Mouse (Mus musculus) hindbrain, embryonic 11.5 days (tissue): ENCODE data around the gene Apela. TPM values are rescaled to one million over a fixed set of nuclear protein-coding genes. Genes with fewer than 3 reads are reported as not detected.

Experiments used
- ATAC-seq: fragments of 200-750 bp; cut with Nextera tagmentation; 2 replicates; pipeline ENCODE4 v1.8.0; 2017; ENCODE audit warnings: mild to moderate bottlenecking, moderate TSS enrichment, moderate library complexity; ENCODE audit not compliant: low FRiP score
- DNase-seq: peaks from one replicate; pipeline ENCODE4 v3.0.0-alpha.2; 2015; ENCODE audit warnings: low spot score
- H3K27ac ChIP-seq: fragments of 300-500 bp; sonication (generic); 2 replicates; pipeline ENCODE4 v1.5.1; 2014; ENCODE audit warnings: mild to moderate bottlenecking, low read depth, low read length
- H3K27me3 ChIP-seq: fragments of 300-500 bp; sonication (generic); 2 replicates; pipeline ENCODE4 v1.6.1; 2014; ENCODE audit warnings: mild to moderate bottlenecking, low read length, moderate library complexity, mixed read lengths; ENCODE audit not compliant: control insufficient read depth, insufficient read depth
- H3K36me3 ChIP-seq: fragments of 300-500 bp; sonication (generic); 2 replicates; pipeline ENCODE4 v1.6.1; 2014; ENCODE audit warnings: mild to moderate bottlenecking, low read length, moderate library complexity, mixed read lengths; ENCODE audit not compliant: control insufficient read depth, insufficient read depth
- H3K4me1 ChIP-seq: fragments of 300-500 bp; sonication (generic); replicated peaks from 2 replicates; pipeline ENCODE4 v1.6.1; 2014; ENCODE audit warnings: low read length, mixed read lengths; ENCODE audit not compliant: control insufficient read depth, insufficient read depth
- H3K4me2 ChIP-seq: fragments of 300-500 bp; sonication (generic); replicated peaks from 2 replicates; pipeline ENCODE4 v1.6.1; 2014; ENCODE audit warnings: mild to moderate bottlenecking, low read depth, low read length
- H3K4me3 ChIP-seq: fragments of 300-500 bp; sonication (generic); 2 replicates; pipeline ENCODE4 v1.5.1; 2014; ENCODE audit warnings: low read depth, low read length
- H3K9ac ChIP-seq: fragments of 300-500 bp; sonication (generic); 2 replicates; pipeline ENCODE4 v1.6.1; 2014; ENCODE audit warnings: low read depth, low read length
- H3K9me3 ChIP-seq: fragments of 300-500 bp; sonication (generic); 2 replicates; pipeline ENCODE4 v1.6.1; 2016; ENCODE audit warnings: low read length; ENCODE audit not compliant: control insufficient read depth
- whole genome bisulfite sequencing: fragments of 180-500 bp; shearing (Covaris S2); extraction: QIAGEN DNeasy Blood & Tissue Kit; methylation state at CpG from one replicate; pipeline ENCODE4 v1.1.7; 2014; 5-methylcytosine and 5-hydroxymethylcytosine counted together
- polyA plus RNA-seq: library from polyadenylated mRNA; unstranded; fragments of >200 nt; fragmentation: Nextera tagmentation; extraction: Ambion mirVana; gene quantifications from 2 replicates; pipeline ENCODE4 v1.2.1, GENCODE M21; 2014

The Apela gene
- polyA plus RNA-seq, 1 experiment from 2014 or later, result 3.5 TPM

DNA sequence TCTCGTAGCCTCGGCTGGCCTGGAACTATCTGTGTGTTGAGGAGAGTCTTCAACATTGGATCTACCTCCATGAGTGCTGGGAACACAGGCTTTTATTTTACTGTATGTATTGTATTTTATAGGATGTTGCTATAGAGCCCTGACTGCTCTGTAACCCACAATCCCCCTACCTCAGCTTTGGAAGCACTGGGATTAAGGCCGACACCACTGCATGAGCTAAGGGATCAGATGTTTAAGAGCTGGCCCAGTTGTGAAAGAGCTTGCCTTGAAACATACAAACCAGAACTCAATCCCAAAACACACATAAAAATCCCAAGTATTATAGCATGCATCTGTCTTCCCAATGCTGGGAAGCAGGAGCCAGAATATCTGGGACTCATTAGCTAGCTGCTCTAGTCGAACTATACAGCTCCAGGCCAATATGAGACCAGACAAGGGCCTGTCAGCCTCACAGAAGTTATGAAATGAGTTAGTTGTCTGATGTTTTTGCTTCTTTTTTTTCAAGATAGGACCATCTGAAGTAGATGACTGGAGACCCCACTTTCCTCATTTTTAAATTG, 38.2 kb downstream of the Apela start:
- H3K27me3 ChIP-seq, result no peaks in the 10 kb centered on the region
- H3K4me1 ChIP-seq, result no peaks in the 10 kb centered on the region
- DNase-seq (no peak), ATAC-seq (no peak)
- H3K36me3 ChIP-seq, result no peaks in the 10 kb centered on the region
- H3K9me3 ChIP-seq, result no peaks in the 10 kb centered on the region
- no peak overlapping the region for H3K9ac ChIP-seq
- H3K4me2 ChIP-seq, result no peak overlapping the region
- 91% methylated on average over 4 of the region's 4 CpGs for WGBS
- no peak overlapping the region for H3K27ac ChIP-seq
- H3K4me3 ChIP-seq, result no peak overlapping the region

- H3K4me2 ChIP-seq, result no peak within 1 kb of the TSS
- WGBS, result 93% methylated on average over 4 of the region's 4 CpGs
- DNase-seq, result no peak
- no peaks in the 10 kb centered on the region for H3K9me3 ChIP-seq
- no peak within 1 kb of the TSS for H3K4me3 ChIP-seq
- no peaks in the 10 kb centered on the region for H3K36me3 ChIP-seq
- no peaks in the 10 kb centered on the region for H3K4me1 ChIP-seq
- no peaks in the 10 kb centered on the region for H3K27me3 ChIP-seq
- ATAC-seq, result no peak; the same call in 1 of the 2 replicates
- H3K27ac ChIP-seq, result no peak within 1 kb of the TSS
- H3K9ac ChIP-seq, result no peak within 1 kb of the TSS
Measured at GRCm38 (mm10) chr8:64987731-64988130, 49.4 kb downstream of the Apela start, which contains the start of gene Trim75. TSS of gene Trim75 (minus strand) at chr8:64987831.

- WGBS, result 74% methylated on average over 20 of the region's 20 CpGs
- ATAC-seq, result no peak
Measured at GRCm38 (mm10) chr8:64983150-64983897, 53.8 kb downstream of the Apela start.

More at GRCm38 (mm10) chr8:64983150-64983897, 53.8 kb downstream of the Apela start:
- no peaks in the 10 kb centered on the region for H3K36me3 ChIP-seq
- no peaks in the 10 kb centered on the region for H3K4me1 ChIP-seq
- no peak overlapping the region for H3K4me2 ChIP-seq
- H3K9ac ChIP-seq, result no peak overlapping the region
- no peak overlapping the region for H3K27ac ChIP-seq
- no peak overlapping the region for H3K4me3 ChIP-seq
- no peaks in the 10 kb centered on the region for H3K27me3 ChIP-seq
- no peak for DNase-seq
- H3K9me3 ChIP-seq, result no peaks in the 10 kb centered on the region

Other genes starting within 250 kb of the Apela start
- 14.9 and 19.3 TPM in 2 replicates for gene Klhl2, start 187.3 kb downstream of the Apela start, polyA plus RNA-seq
- 18.6 and 19.3 TPM in 2 replicates for gene Tmem192, start 90.2 kb downstream of the Apela start, polyA plus RNA-seq
- gene Trim75, start 49.5 kb downstream of the Apela start, polyA plus RNA-seq, result not detected in 2 replicates
- gene Trim61, start 18.8 kb downstream of the Apela start, polyA plus RNA-seq, result not detected in 2 replicates
- gene Trim60, start 18.8 kb downstream of the Apela start, polyA plus RNA-seq, result not detected in 2 replicates
- gene Gm10663, start 37.7 kb upstream of the Apela start, polyA plus RNA-seq, result not detected in 2 replicates
- not detected in 2 replicates for gene BC030870, start 92.2 kb upstream of the Apela start, polyA plus RNA-seq